Mouse (Mus musculus): ENCODE data around the gene Cdh20. TPM values are rescaled to one million over a fixed set of nuclear protein-coding genes. Genes with fewer than 3 reads are reported as not detected.

Gene Cdh20
- polyA plus RNA-seq, 1 experiment from 2014 or later, result not detected

DNA sequence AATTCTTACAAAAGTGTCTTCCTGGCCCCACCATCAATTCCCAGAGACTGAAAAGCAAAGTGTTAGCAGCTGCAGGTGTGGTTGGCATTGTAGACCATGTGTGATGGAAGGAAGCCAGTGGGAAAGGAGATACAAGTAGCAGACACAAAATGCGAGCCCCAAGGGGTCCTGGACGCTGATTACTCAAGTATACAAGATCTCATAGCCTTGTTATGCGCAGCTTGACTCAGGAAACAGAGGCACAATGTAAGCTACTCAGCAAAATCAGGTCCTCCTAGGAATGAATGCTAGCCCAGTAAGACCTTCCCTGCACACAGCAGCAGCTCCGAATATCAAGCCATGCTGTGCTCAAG, 80.6 kb downstream of the Cdh20 start:
- no peaks in the 10 kb centered on the region for H3K27me3 ChIP-seq (ENCODE audit: control insufficient read depth, insufficient read depth, low read depth, low read length)
- H3K36me3 ChIP-seq (ENCODE audit: control insufficient read depth, insufficient read depth), result no peaks in the 10 kb centered on the region
- H3K9ac ChIP-seq (ENCODE audit: low read depth, low read length), result no peak overlapping the region
- H3K27ac ChIP-seq (ENCODE audit: low read length), result no peak overlapping the region
- H3K4me1 ChIP-seq (ENCODE audit: control insufficient read depth, low read depth, low read length), result no peaks in the 10 kb centered on the region
- ATAC-seq (ENCODE audit: low read depth), result no peak
- no peak overlapping the region for H3K4me3 ChIP-seq (ENCODE audit: low read depth, low read length)
- no peaks in the 10 kb centered on the region for H3K9me3 ChIP-seq (replicated peaks; ENCODE audit: control insufficient read depth, low read length)
- H3K4me2 ChIP-seq (ENCODE audit: low read depth, low read length), result no peak overlapping the region
- WGBS (ENCODE audit: insufficient replicate concordance), result 61% methylated on average over 4 of the region's 4 CpGs

DNA sequence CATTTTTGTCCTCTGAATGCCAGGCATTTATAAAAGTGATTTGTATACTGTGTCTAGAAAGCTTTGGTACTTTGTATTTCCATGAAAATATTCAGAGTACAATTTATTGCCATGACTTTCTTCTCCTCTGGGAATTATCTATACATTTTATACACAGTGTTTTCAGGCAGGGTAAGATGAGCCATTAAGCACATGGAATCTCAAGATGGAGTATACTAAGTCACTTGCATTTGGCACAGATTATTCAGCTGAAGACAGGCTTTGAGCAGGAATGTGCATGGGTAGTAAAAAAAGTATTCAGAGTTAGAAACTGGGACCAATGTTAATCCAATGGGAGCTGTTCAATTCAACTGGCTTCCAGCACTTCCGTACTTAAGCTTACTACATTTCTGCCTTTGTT, 109.1 kb downstream of the Cdh20 start:
- 54% methylated on average over 1 of the region's 1 CpGs for WGBS (ENCODE audit: insufficient replicate concordance)
- H3K27me3 ChIP-seq (ENCODE audit: control insufficient read depth, insufficient read depth, low read depth, low read length), result no peaks in the 10 kb centered on the region
- no peak overlapping the region for H3K27ac ChIP-seq (ENCODE audit: low read length)
- ATAC-seq (ENCODE audit: low read depth), result no peak
- H3K4me3 ChIP-seq (ENCODE audit: low read depth, low read length), result no peak overlapping the region
- H3K9me3 ChIP-seq (replicated peaks; ENCODE audit: control insufficient read depth, low read length), result no peaks in the 10 kb centered on the region
- H3K9ac ChIP-seq (ENCODE audit: low read depth, low read length), result no peak overlapping the region
- no peak overlapping the region for H3K4me2 ChIP-seq (ENCODE audit: low read depth, low read length)
- H3K4me1 ChIP-seq (ENCODE audit: control insufficient read depth, low read depth, low read length), result no peaks in the 10 kb centered on the region
- H3K36me3 ChIP-seq (ENCODE audit: control insufficient read depth, insufficient read depth), result no peaks in the 10 kb centered on the region

DNA sequence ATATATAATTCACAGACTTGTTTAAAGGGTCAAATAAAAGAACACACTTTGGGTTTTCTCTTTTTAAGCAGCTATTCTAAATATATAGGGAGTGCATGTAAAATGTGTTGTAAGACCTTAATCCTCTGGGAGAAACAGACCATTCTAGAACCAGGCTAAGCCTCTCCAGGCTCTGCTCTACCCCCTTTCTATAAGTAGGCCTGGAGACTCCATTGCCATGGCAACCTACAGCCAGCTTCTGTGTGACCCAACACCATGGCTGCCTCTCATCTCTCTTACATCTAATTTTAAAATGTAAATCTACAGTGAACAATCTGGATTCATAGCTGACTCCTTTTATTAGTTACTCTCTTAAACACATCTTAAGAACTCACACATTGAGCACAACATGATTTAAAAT, 133.5 kb downstream of the Cdh20 start:
- Histone ChIP-seq H3K4me1 (ENCODE audit: control insufficient read depth, low read depth, low read length) (no peaks in the 10 kb centered on the region), H3K4me3 (ENCODE audit: low read depth, low read length) (no peak overlapping the region), H3K9ac (ENCODE audit: low read depth, low read length) (no peak overlapping the region), H3K27me3 (ENCODE audit: control insufficient read depth, insufficient read depth, low read depth, low read length) (no peaks in the 10 kb centered on the region), H3K27ac (ENCODE audit: low read length) (no peak overlapping the region), H3K36me3 (ENCODE audit: control insufficient read depth, insufficient read depth) (no peaks in the 10 kb centered on the region), H3K9me3 (replicated peaks; ENCODE audit: control insufficient read depth, low read length) (no peaks in the 10 kb centered on the region), H3K4me2 (ENCODE audit: low read depth, low read length) (no peak overlapping the region)
- ATAC-seq (ENCODE audit: low read depth), result no peak

DNA sequence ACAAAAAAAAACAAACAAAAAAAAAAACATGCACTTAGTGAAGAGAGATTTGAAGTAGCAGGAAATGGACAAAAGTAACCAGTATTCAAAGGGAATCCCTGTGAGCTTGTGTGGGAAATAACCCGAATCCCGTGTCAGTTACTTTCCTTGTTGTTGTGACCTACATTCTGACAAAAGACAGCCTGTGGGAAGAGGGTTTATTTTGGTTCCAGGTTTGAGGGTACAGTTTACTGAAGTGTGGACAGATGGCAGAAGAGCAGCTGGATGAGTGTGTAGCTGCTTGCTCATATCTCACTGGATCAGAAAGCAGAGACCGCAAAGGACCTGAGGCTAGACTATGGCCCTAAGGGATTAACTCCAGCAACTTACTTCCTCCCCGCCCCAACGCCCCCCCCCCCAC, 135.1 kb downstream of the Cdh20 start:
- H3K4me2 ChIP-seq (ENCODE audit: low read depth, low read length), result no peak overlapping the region
- no peak overlapping the region for H3K27ac ChIP-seq (ENCODE audit: low read length)
- no peaks in the 10 kb centered on the region for H3K27me3 ChIP-seq (ENCODE audit: control insufficient read depth, insufficient read depth, low read depth, low read length)
- no peak for ATAC-seq (ENCODE audit: low read depth)
- H3K4me1 ChIP-seq (ENCODE audit: control insufficient read depth, low read depth, low read length), result no peaks in the 10 kb centered on the region
- H3K9me3 ChIP-seq (replicated peaks; ENCODE audit: control insufficient read depth, low read length), result no peaks in the 10 kb centered on the region
- no peak overlapping the region for H3K4me3 ChIP-seq (ENCODE audit: low read depth, low read length)
- no peak overlapping the region for H3K9ac ChIP-seq (ENCODE audit: low read depth, low read length)
- H3K36me3 ChIP-seq (ENCODE audit: control insufficient read depth, insufficient read depth), result no peaks in the 10 kb centered on the region
- whole genome bisulfite sequencing (ENCODE audit: insufficient replicate concordance), result 53% methylated on average over 5 of the region's 5 CpGs

DNA sequence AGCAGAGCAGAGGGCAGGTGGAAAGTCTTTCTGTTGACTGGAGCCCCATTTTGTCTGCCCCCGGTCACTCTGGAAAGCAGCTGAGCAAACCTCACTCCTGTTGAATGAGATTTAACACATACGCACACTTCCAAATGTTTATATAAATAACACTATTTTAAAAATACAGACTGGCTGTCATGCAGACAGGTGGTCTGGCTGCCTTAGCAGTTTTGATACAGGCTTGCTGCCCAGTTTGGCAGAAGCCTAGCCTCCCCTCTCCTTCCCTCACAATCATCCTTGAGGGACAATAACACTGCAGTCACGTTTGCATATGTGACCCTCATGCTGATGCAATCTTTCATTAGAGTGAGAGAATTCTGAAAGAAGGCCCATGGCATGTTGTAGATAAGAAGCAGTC, 144.1 kb downstream of the Cdh20 start:
- no peaks in the 10 kb centered on the region for H3K27me3 ChIP-seq (ENCODE audit: control insufficient read depth, insufficient read depth, low read depth, low read length)
- H3K4me1 ChIP-seq (ENCODE audit: control insufficient read depth, low read depth, low read length), result no peaks in the 10 kb centered on the region
- no peaks in the 10 kb centered on the region for H3K9me3 ChIP-seq (replicated peaks; ENCODE audit: control insufficient read depth, low read length)
- ATAC-seq (ENCODE audit: low read depth), result no peak
- H3K27ac ChIP-seq (ENCODE audit: low read length), result no peak overlapping the region
- no peaks in the 10 kb centered on the region for H3K36me3 ChIP-seq (ENCODE audit: control insufficient read depth, insufficient read depth)
- WGBS (ENCODE audit: insufficient replicate concordance), result 61% methylated on average over 3 of the region's 3 CpGs
- H3K4me3 ChIP-seq (ENCODE audit: low read depth, low read length), result no peak overlapping the region
- H3K4me2 ChIP-seq (ENCODE audit: low read depth, low read length), result no peak overlapping the region
- H3K9ac ChIP-seq (ENCODE audit: low read depth, low read length), result no peak overlapping the region

DNA sequence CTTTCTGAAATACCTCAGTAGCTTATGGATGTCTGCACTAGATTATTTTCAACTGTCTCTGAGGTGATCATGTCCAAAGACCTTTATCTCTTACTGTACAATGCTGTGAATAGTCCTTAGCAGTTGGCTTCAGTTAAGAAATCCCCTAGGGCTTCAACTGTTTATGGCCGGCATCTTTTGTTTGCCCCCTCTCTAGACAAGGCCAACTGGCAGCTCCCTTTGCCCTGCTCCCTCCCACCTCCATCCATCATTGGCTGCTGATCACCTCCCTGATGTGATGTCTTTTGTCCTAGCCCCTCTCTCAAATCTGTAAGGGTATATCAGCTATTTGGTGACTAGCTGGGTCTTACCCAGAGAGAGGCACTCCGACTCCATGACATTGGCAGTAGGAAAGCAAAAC, 148.2 kb downstream of the Cdh20 start:
- H3K36me3 ChIP-seq (ENCODE audit: control insufficient read depth, insufficient read depth), result no peaks in the 10 kb centered on the region
- no peaks in the 10 kb centered on the region for H3K4me1 ChIP-seq (ENCODE audit: control insufficient read depth, low read depth, low read length)
- no peak overlapping the region for H3K4me2 ChIP-seq (ENCODE audit: low read depth, low read length)
- H3K4me3 ChIP-seq (ENCODE audit: low read depth, low read length), result no peak overlapping the region
- no peak for ATAC-seq (ENCODE audit: low read depth)
- WGBS (ENCODE audit: insufficient replicate concordance), result 52% methylated on average over 2 of the region's 2 CpGs
- H3K27ac ChIP-seq (ENCODE audit: low read length), result no peak overlapping the region
- no peak overlapping the region for H3K9ac ChIP-seq (ENCODE audit: low read depth, low read length)
- no peaks in the 10 kb centered on the region for H3K27me3 ChIP-seq (ENCODE audit: control insufficient read depth, insufficient read depth, low read depth, low read length)
- H3K9me3 ChIP-seq (replicated peaks; ENCODE audit: control insufficient read depth, low read length), result no peaks in the 10 kb centered on the region

DNA sequence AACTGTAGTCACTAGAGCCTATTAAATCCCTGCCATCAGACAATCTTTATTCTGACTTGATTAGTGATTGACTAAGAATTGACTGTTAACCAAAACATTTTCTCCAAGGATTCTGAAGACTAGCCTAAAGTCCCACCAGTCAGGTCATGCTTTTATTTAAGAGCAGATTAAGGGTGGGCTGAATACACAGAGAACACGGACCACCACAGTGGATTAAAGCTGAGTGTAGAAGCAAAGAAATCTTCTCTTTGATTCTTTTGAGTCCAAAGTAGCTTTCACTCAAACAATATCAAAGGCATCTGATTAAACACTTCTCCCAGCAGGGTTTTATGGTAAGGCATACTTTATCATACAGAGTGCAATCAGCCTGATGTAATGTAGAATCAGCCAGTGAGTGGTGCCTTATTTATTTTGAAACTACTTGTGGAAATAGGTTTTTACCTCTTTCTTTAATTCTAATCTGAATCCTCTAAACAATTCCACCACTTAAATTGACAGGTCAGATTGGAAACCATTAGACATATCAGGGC, 149.0 kb downstream of the Cdh20 start:
- no peak for ATAC-seq (ENCODE audit: low read depth)
- Histone ChIP-seq H3K4me3 (ENCODE audit: low read depth, low read length) (no peak overlapping the region), H3K9me3 (replicated peaks; ENCODE audit: control insufficient read depth, low read length) (no peaks in the 10 kb centered on the region), H3K4me2 (ENCODE audit: low read depth, low read length) (no peak overlapping the region), H3K9ac (ENCODE audit: low read depth, low read length) (no peak overlapping the region), H3K27me3 (ENCODE audit: control insufficient read depth, insufficient read depth, low read depth, low read length) (no peaks in the 10 kb centered on the region), H3K4me1 (ENCODE audit: control insufficient read depth, low read depth, low read length) (no peaks in the 10 kb centered on the region), H3K27ac (ENCODE audit: low read length) (no peak overlapping the region), H3K36me3 (ENCODE audit: control insufficient read depth, insufficient read depth) (no peaks in the 10 kb centered on the region)
- 42% methylated on average over 1 of the region's 1 CpGs for WGBS (ENCODE audit: insufficient replicate concordance)

DNA sequence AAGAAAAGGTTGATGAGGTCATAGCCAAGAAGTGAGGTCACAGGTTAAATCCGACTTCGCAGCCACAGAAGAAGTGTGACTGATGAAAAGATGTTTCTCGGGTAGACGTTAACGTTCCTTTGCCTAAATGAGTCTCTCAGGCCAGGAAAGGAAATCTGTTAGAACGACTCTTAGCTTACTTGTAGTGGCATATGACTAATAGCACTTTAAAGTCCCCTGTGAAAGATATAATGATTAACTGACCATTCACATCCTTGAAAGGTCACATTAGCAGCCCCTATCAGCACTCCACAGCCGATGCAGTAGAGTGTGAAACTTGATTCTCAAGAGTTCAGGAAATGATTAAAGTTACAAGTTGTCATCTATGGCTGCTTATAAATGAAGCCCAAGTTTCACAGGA, 164.7 kb downstream of the Cdh20 start:
- Histone ChIP-seq H3K9me3 (replicated peaks; ENCODE audit: control insufficient read depth, low read length) (no peaks in the 10 kb centered on the region), H3K36me3 (ENCODE audit: control insufficient read depth, insufficient read depth) (no peaks in the 10 kb centered on the region), H3K4me3 (ENCODE audit: low read depth, low read length) (no peak overlapping the region), H3K4me2 (ENCODE audit: low read depth, low read length) (no peak overlapping the region), H3K27me3 (ENCODE audit: control insufficient read depth, insufficient read depth, low read depth, low read length) (no peaks in the 10 kb centered on the region), H3K27ac (ENCODE audit: low read length) (no peak overlapping the region), H3K4me1 (ENCODE audit: control insufficient read depth, low read depth, low read length) (no peaks in the 10 kb centered on the region), H3K9ac (ENCODE audit: low read depth, low read length) (no peak overlapping the region)
- 36% methylated on average over 7 of the region's 7 CpGs for WGBS (ENCODE audit: insufficient replicate concordance)
- ATAC-seq (ENCODE audit: low read depth), result no peak

DNA sequence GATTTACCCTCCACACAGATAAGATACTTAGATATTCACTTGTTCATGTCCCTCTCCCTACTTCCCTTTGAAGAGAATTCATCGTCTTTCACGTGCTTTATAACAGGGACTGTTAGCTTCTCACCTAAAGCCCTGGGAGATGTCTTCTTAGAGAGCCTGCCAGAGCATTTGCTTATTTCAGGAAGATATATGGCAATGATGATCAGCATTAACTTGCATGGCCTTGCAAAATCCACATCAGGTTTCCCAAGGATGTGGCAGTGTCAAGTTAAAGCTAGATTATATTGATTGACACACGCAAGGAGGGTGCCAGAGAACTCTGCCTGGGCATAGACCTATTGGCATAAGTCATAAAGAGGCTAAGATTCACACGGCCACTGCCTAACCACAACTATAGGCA, 168.6 kb downstream of the Cdh20 start:
- WGBS (ENCODE audit: insufficient replicate concordance), result 61% methylated on average over 4 of the region's 4 CpGs

DNA sequence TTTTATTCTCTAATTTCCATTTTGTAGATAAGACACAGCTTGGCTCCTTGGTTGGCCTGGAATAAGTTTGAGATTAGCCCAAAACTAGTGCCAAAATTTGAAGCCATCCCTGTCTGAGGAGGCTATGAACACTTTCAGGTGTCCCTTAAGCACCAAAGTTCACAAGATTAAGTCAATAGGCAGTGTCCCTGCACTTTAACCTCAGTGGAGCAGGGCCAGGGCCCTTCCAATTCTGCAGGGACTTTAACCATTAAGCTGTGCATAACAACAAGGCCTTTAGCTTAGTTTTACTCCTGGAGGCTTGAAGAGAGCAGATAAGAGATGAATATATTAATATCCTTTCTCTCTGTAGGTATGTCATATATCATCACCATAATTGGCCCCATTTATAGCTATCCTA, 170.8 kb downstream of the Cdh20 start:
- H3K36me3 ChIP-seq (ENCODE audit: control insufficient read depth, insufficient read depth), result no peaks in the 10 kb centered on the region
- H3K4me3 ChIP-seq (ENCODE audit: low read depth, low read length), result no peak overlapping the region
- no peaks in the 10 kb centered on the region for H3K4me1 ChIP-seq (ENCODE audit: control insufficient read depth, low read depth, low read length)
- no peaks in the 10 kb centered on the region for H3K27me3 ChIP-seq (ENCODE audit: control insufficient read depth, insufficient read depth, low read depth, low read length)
- H3K4me2 ChIP-seq (ENCODE audit: low read depth, low read length), result no peak overlapping the region
- peak; percentile 21; the same call in 1 of the 2 replicates for ATAC-seq (ENCODE audit: low read depth)
- no peak overlapping the region for H3K27ac ChIP-seq (ENCODE audit: low read length)
- H3K9ac ChIP-seq (ENCODE audit: low read depth, low read length), result no peak overlapping the region
- no peaks in the 10 kb centered on the region for H3K9me3 ChIP-seq (replicated peaks; ENCODE audit: control insufficient read depth, low read length)

More for the DNA sequence above, 168.6 kb downstream of the Cdh20 start:
- Histone ChIP-seq H3K27me3 (ENCODE audit: control insufficient read depth, insufficient read depth, low read depth, low read length) (no peaks in the 10 kb centered on the region), H3K27ac (ENCODE audit: low read length) (no peak overlapping the region), H3K4me3 (ENCODE audit: low read depth, low read length) (no peak overlapping the region), H3K4me2 (ENCODE audit: low read depth, low read length) (no peak overlapping the region), H3K9ac (ENCODE audit: low read depth, low read length) (no peak overlapping the region), H3K4me1 (ENCODE audit: control insufficient read depth, low read depth, low read length) (no peaks in the 10 kb centered on the region), H3K9me3 (replicated peaks; ENCODE audit: control insufficient read depth, low read length) (no peaks in the 10 kb centered on the region), H3K36me3 (ENCODE audit: control insufficient read depth, insufficient read depth) (no peaks in the 10 kb centered on the region)
- ATAC-seq (ENCODE audit: low read depth), result no peak

Data from liver, embryonic 16.5 days (tissue).